Mouse (Mus musculus) myocyte (in vitro differentiated cells): ENCODE measurements around the gene Col1a2. TPM values are rescaled to one million over a fixed set of nuclear protein-coding genes. Genes with fewer than 3 reads are reported as not detected.
A peak's percentile ranks its signal among the peaks of the same experiment; 100 is the strongest.

Experiments
- H3K27me3 ChIP-seq: one replicate; pipeline ENCODE4 v1.6.1; 2011; ENCODE audit not compliant: control insufficient read depth, insufficient read depth, insufficient read length
- H3K36me3 ChIP-seq: one replicate; pipeline ENCODE4 v1.6.1; 2011; ENCODE audit not compliant: control insufficient read depth, insufficient read depth
- H3K4me2 ChIP-seq: one replicate; pipeline ENCODE4 v1.6.1; 2011; ENCODE audit warnings: low read depth, control low read depth
- H3K4me3 ChIP-seq: one replicate; pipeline ENCODE4 v1.5.1; 2011; ENCODE audit warnings: mild to moderate bottlenecking, control low read depth, moderate library complexity
- H3K79me2 ChIP-seq: one replicate; pipeline ENCODE4 v1.6.1; 2011; ENCODE audit not compliant: control insufficient read depth, insufficient read depth
- H3ac ChIP-seq: one replicate; pipeline ENCODE4 v1.6.1; 2011; ENCODE audit not compliant: control insufficient read depth, insufficient read length
- CEBPB ChIP-seq: IDR thresholded peaks from 2 replicates; pipeline ENCODE4 v1.6.1; 2011; ENCODE audit warnings: mild to moderate bottlenecking, moderate library complexity; ENCODE audit not compliant: poor library complexity, insufficient read depth, severe bottlenecking
- E2F4 ChIP-seq: IDR thresholded peaks from one replicate; pipeline ENCODE4 v1.6.1; 2011; ENCODE audit warnings: mild to moderate bottlenecking, control low read depth, moderate library complexity; ENCODE audit not compliant: insufficient read depth
- MAX ChIP-seq: IDR thresholded peaks from one replicate; pipeline ENCODE4 v1.6.1; 2011; ENCODE audit warnings: low read depth, mild to moderate bottlenecking, control low read depth
- MYOD1 ChIP-seq, 3 experiments: IDR thresholded peaks; one replicate each; pipeline ENCODE4 v1.6.1; 2011; ENCODE audit warnings: control low read depth in 2 of 3, low read depth in 2 of 3, mild to moderate bottlenecking in 2 of 3, moderate library complexity in 1 of 3; ENCODE audit not compliant: insufficient read length in 2 of 3, control insufficient read depth in 1 of 3
- MYOG ChIP-seq, 3 experiments: IDR thresholded peaks; one replicate each; pipeline ENCODE4 v1.6.1; 2011; ENCODE audit warnings: control low read depth in 2 of 3, low read depth in 2 of 3, mild to moderate bottlenecking in 2 of 3; ENCODE audit not compliant: insufficient read length in 2 of 3, control insufficient read depth in 1 of 3, insufficient read depth in 1 of 3
- POLR2A ChIP-seq: IDR thresholded peaks from one replicate; pipeline ENCODE4 v1.6.1; 2011; ENCODE audit warnings: low read depth, mild to moderate bottlenecking, control low read depth, moderate library complexity; ENCODE audit not compliant: insufficient read length
- POLR2AphosphoS2 ChIP-seq: IDR thresholded peaks from one replicate; pipeline ENCODE4 v1.6.1; 2011; ENCODE audit warnings: low read depth, control low read depth; ENCODE audit not compliant: insufficient read length
- REST ChIP-seq: IDR thresholded peaks from one replicate; pipeline ENCODE4 v1.6.1; 2011; ENCODE audit warnings: mild to moderate bottlenecking, control low read depth, moderate library complexity; ENCODE audit not compliant: insufficient read depth, insufficient read length
- SRF ChIP-seq: IDR thresholded peaks from one replicate; pipeline ENCODE4 v1.6.1; 2011; ENCODE audit warnings: low read depth; ENCODE audit not compliant: control insufficient read depth, insufficient read length
- TCF12 ChIP-seq: IDR thresholded peaks from one replicate; pipeline ENCODE4 v1.6.1; 2011; ENCODE audit warnings: mild to moderate bottlenecking, control low read depth; ENCODE audit not compliant: poor library complexity, insufficient read depth, severe bottlenecking
- TCF3 ChIP-seq: IDR thresholded peaks from one replicate; pipeline ENCODE4 v1.6.1; 2011; ENCODE audit warnings: low read depth, control low read depth; ENCODE audit not compliant: insufficient read length
- USF1 ChIP-seq: IDR thresholded peaks from one replicate; pipeline ENCODE4 v1.6.1; 2011; ENCODE audit warnings: low read depth, mild to moderate bottlenecking, control low read depth, moderate library complexity
- polyA plus RNA-seq: library from polyadenylated mRNA; unstranded; fragments of >200 nt; fragmentation: generic; extraction: Trizol; gene quantifications from one replicate; pipeline ENCODE4 v1.2.1, GENCODE M21; 2012; ENCODE audit warnings: missing spikeins

Gene Col1a2
- polyA plus RNA-seq, 1 experiment: 627 TPM

DNA sequence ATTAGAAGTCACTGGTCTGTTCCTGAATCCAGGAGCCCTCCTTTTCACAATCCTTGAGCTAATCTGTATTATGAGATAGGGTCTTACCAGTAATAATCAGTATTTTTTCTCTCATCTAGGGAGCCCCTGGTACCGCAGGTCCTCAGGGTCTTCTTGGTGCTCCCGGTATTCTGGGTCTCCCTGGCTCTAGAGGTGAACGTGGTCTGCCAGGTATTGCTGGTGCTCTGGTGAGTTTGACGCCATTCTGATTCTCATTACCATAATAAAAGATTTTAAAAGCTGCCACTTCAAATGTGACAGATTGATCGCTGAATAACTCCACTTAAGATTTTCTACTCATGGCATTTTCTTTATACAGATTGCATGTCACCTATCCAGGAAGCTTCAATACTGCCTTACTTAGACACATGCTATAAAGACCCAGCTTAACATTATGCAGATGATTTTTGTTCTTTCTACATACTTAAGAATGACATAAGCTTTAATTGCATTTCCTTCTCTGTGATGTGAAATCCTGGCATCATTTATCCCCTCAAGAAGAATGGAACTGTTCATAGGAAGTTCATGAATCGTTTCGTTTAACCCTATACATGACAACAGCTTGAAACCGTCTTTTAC lies 30.0 kb downstream of the Col1a2 start:
- no peaks in the 10 kb centered on the region for H3K27me3 ChIP-seq
- H3K4me3 ChIP-seq: no peak overlapping the region
- peaks cover 5% of the 10 kb centered on the region for H3K79me2 ChIP-seq
- no peak for TF ChIP-seq SRF
- TF ChIP-seq MYOG (IDR thresholded peaks at IDR 0.05; ENCODE audit: control insufficient read depth in 1 of 3, insufficient read depth in 1 of 3, insufficient read length in 2 of 3, low read depth in 2 of 3): no peak
- TF ChIP-seq TCF3: no peak
- TF ChIP-seq REST: no peak
- no peak for TF ChIP-seq USF1
- no peak for TF ChIP-seq E2F4
- no peak for TF ChIP-seq CEBPB
- no peak for TF ChIP-seq MYOD1 (IDR thresholded peaks at IDR 0.05; ENCODE audit: control insufficient read depth in 1 of 3, insufficient read length in 2 of 3, low read depth in 2 of 3)
- TF ChIP-seq POLR2AphosphoS2: no peak
- H3K36me3 ChIP-seq: peaks cover 78% of the 10 kb centered on the region
- no peak overlapping the region for H3ac ChIP-seq
- no peak overlapping the region for H3K4me2 ChIP-seq

GRCm38 (mm10) chr6:4541926-4542715 lies 37.5 kb downstream of the Col1a2 start:
- TF ChIP-seq POLR2AphosphoS2 (peak; percentile 91), MAX (no peak)
- Histone ChIP-seq H3K4me3 (no peak overlapping the region), H3K4me2 (no peak overlapping the region), H3ac (no peak overlapping the region), H3K79me2 (no peaks in the 10 kb centered on the region), H3K27me3 (no peaks in the 10 kb centered on the region), H3K36me3 (peaks cover 32% of the 10 kb centered on the region)

- no peaks in the 10 kb centered on the region for H3K27me3 ChIP-seq
- H3K4me2 ChIP-seq: no peak overlapping the region
- no peak overlapping the region for H3K4me3 ChIP-seq
- TF ChIP-seq MAX (no peak), REST (no peak), USF1 (no peak), POLR2A (no peak), E2F4 (no peak), MYOD1 (IDR thresholded peaks at IDR 0.05; ENCODE audit: control insufficient read depth in 1 of 3, insufficient read length in 2 of 3, low read depth in 2 of 3) (no peak), TCF12 (no peak), POLR2AphosphoS2 (no peak), TCF3 (no peak), CEBPB (no peak), SRF (no peak), MYOG (IDR thresholded peaks at IDR 0.05; ENCODE audit: control insufficient read depth in 1 of 3, insufficient read depth in 1 of 3, insufficient read length in 2 of 3, low read depth in 2 of 3) (no peak)
- H3K36me3 ChIP-seq: peaks cover 16% of the 10 kb centered on the region
- H3K79me2 ChIP-seq: no peaks in the 10 kb centered on the region
- no peak overlapping the region for H3ac ChIP-seq
These were observed 39.9 kb downstream of the Col1a2 start for GRCm38 (mm10) chr6:4544554-4544953.

- H3K36me3 ChIP-seq: peaks cover 4% of the 10 kb centered on the region
- H3K4me3 ChIP-seq: no peak overlapping the region
- H3ac ChIP-seq: no peak overlapping the region
- H3K27me3 ChIP-seq: no peaks in the 10 kb centered on the region
- H3K79me2 ChIP-seq: no peaks in the 10 kb centered on the region
- no peak for TF ChIP-seq CEBPB
- no peak for TF ChIP-seq POLR2A
- TF ChIP-seq MYOD1 (IDR thresholded peaks at IDR 0.05; ENCODE audit: control insufficient read depth in 1 of 3, insufficient read length in 2 of 3, low read depth in 2 of 3): no peak
- no peak for TF ChIP-seq USF1
- no peak for TF ChIP-seq TCF3
- no peak for TF ChIP-seq TCF12
- no peak for TF ChIP-seq POLR2AphosphoS2
- TF ChIP-seq MYOG (IDR thresholded peaks at IDR 0.05; ENCODE audit: control insufficient read depth in 1 of 3, insufficient read depth in 1 of 3, insufficient read length in 2 of 3, low read depth in 2 of 3): no peak
- no peak for TF ChIP-seq E2F4
- no peak for TF ChIP-seq REST
- no peak for TF ChIP-seq SRF
- TF ChIP-seq MAX: no peak
- peak overlapping the region; percentile 28 for H3K4me2 ChIP-seq
These were observed 41.1 kb downstream of the Col1a2 start for GRCm38 (mm10) chr6:4545727-4546126.

DNA sequence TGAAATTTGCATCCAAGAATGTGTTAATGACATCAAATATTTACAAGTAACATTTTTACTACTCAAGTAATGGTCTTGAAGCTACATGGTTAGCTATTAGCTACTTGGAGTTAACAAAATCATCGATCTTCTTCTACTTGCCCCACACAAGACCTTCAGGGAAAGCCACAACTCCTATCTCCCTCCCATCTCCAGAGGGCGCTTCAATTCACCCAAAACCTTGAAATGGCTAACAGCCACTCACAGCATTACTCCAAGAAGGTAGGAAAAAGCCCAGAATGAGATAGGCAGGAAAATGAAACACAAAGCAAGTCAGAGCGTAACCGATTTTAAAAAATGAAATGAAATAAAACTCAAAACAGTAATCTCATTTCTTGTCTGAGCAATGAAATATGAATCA lies 44.3 kb downstream of the Col1a2 start:
- Histone ChIP-seq H3K4me2 (no peak overlapping the region), H3K4me3 (no peak overlapping the region), H3K36me3 (no peaks in the 10 kb centered on the region), H3K27me3 (no peaks in the 10 kb centered on the region), H3K79me2 (no peaks in the 10 kb centered on the region), H3ac (no peak overlapping the region)
- TF ChIP-seq POLR2AphosphoS2 (no peak), TCF12 (no peak), USF1 (no peak), REST (no peak), CEBPB (no peak), E2F4 (no peak), TCF3 (no peak), POLR2A (no peak), MYOG (IDR thresholded peaks at IDR 0.05; ENCODE audit: control insufficient read depth in 1 of 3, insufficient read depth in 1 of 3, insufficient read length in 2 of 3, low read depth in 2 of 3) (no peak), SRF (no peak), MYOD1 (IDR thresholded peaks at IDR 0.05; ENCODE audit: control insufficient read depth in 1 of 3, insufficient read length in 2 of 3, low read depth in 2 of 3) (no peak), MAX (no peak)
